Mouse (Mus musculus) layer of hippocampus, postnatal 10 days (tissue): Measurements from ENCODE around the gene Nfe2l2. TPM values are rescaled to one million over a fixed set of nuclear protein-coding genes. Genes with fewer than 3 reads are reported as not detected.

Experiments used
- DNase-seq, 2 experiments: peaks; one replicate each; pipeline ENCODE4 v3.0.0; 2021; ENCODE audit warnings: low spot score in 2 of 2
- total RNA-seq, 2 experiments: library from RNA; stranded (reverse); gene quantifications; 2 replicates each; pipeline ENCODE4 v1.2.3; 2021

Nfe2l2 gene
- total RNA-seq, 2 experiments from 2014 or later: 9.9 to 10.4 TPM

GRCm38 (mm10) chr2:75689482-75690158 is 14.8 kb downstream of the Nfe2l2 start:
- no peak for DNase-seq

- DNase-seq: no peak
Observed at GRCm38 (mm10) chr2:75688901-75689300, 15.5 kb downstream of the Nfe2l2 start.

- DNase-seq: no peak
Observed at GRCm38 (mm10) chr2:75687040-75687749, 17.2 kb downstream of the Nfe2l2 start.

GRCm38 (mm10) chr2:75685458-75685861 is 19.0 kb downstream of the Nfe2l2 start:
- no peak for DNase-seq

GRCm38 (mm10) chr2:75684526-75684925 is 19.9 kb downstream of the Nfe2l2 start:
- no peak for DNase-seq

GRCm38 (mm10) chr2:75682978-75683709 is 21.3 kb downstream of the Nfe2l2 start:
- peak in 1 of 2 experiments; percentile 22 for DNase-seq

GRCm38 (mm10) chr2:75681439-75681838 is 23.0 kb downstream of the Nfe2l2 start:
- no peak for DNase-seq

- no peak for DNase-seq
Observed at GRCm38 (mm10) chr2:75679947-75680346, 24.5 kb downstream of the Nfe2l2 start.

- no peak for DNase-seq
Observed at GRCm38 (mm10) chr2:75676567-75676966, 27.9 kb downstream of the Nfe2l2 start.

- DNase-seq: no peak
Observed at GRCm38 (mm10) chr2:75672561-75672960, 31.9 kb downstream of the Nfe2l2 start.

GRCm38 (mm10) chr2:75671337-75671660 is 33.1 kb downstream of the Nfe2l2 start:
- no peak for DNase-seq

- DNase-seq: no peak
Observed at GRCm38 (mm10) chr2:75670446-75671336, 33.8 kb downstream of the Nfe2l2 start.

GRCm38 (mm10) chr2:75669491-75670445 is 34.7 kb downstream of the Nfe2l2 start:
- DNase-seq: no peak

- no peak for DNase-seq
Observed at GRCm38 (mm10) chr2:75661106-75661505, 43.3 kb downstream of the Nfe2l2 start.

- no peak for DNase-seq
Observed at GRCm38 (mm10) chr2:75660255-75660948, 44.0 kb downstream of the Nfe2l2 start.

- DNase-seq: peak; percentile 93 to 96
Observed at GRCm38 (mm10) chr2:75659629-75659960, 44.8 kb downstream of the Nfe2l2 start.

- DNase-seq: peak; percentile 97 to 98
Observed at GRCm38 (mm10) chr2:75658727-75659628, 45.5 kb downstream of the Nfe2l2 start, which contains the start of gene Hnrnpa3. TSS of gene Hnrnpa3 (plus strand) at chr2:75659261.
